Mouse (Mus musculus) myocyte (in vitro differentiated cells): Measurements from ENCODE around the gene Naaladl2. TPM values are rescaled to one million over a fixed set of nuclear protein-coding genes. Genes with fewer than 3 reads are reported as not detected.

Experiments used
- H3K27me3 ChIP-seq: one replicate; pipeline ENCODE4 v1.6.1; 2011; ENCODE audit not compliant: control insufficient read depth, insufficient read depth, insufficient read length
- H3K36me3 ChIP-seq: one replicate; pipeline ENCODE4 v1.6.1; 2011; ENCODE audit not compliant: control insufficient read depth, insufficient read depth
- H3K4me2 ChIP-seq: one replicate; pipeline ENCODE4 v1.6.1; 2011; ENCODE audit warnings: low read depth, control low read depth
- H3K4me3 ChIP-seq: one replicate; pipeline ENCODE4 v1.5.1; 2011; ENCODE audit warnings: mild to moderate bottlenecking, control low read depth, moderate library complexity
- H3K79me2 ChIP-seq: one replicate; pipeline ENCODE4 v1.6.1; 2011; ENCODE audit not compliant: control insufficient read depth, insufficient read depth
- H3ac ChIP-seq: one replicate; pipeline ENCODE4 v1.6.1; 2011; ENCODE audit not compliant: control insufficient read depth, insufficient read length
- CEBPB ChIP-seq: IDR thresholded peaks from 2 replicates; pipeline ENCODE4 v1.6.1; 2011; ENCODE audit warnings: mild to moderate bottlenecking, moderate library complexity; ENCODE audit not compliant: poor library complexity, insufficient read depth, severe bottlenecking
- E2F4 ChIP-seq: IDR thresholded peaks from one replicate; pipeline ENCODE4 v1.6.1; 2011; ENCODE audit warnings: mild to moderate bottlenecking, control low read depth, moderate library complexity; ENCODE audit not compliant: insufficient read depth
- MAX ChIP-seq: IDR thresholded peaks from one replicate; pipeline ENCODE4 v1.6.1; 2011; ENCODE audit warnings: low read depth, mild to moderate bottlenecking, control low read depth
- MYOD1 ChIP-seq, 3 experiments: IDR thresholded peaks; one replicate each; pipeline ENCODE4 v1.6.1; 2011; ENCODE audit warnings: control low read depth in 2 of 3, low read depth in 2 of 3, mild to moderate bottlenecking in 2 of 3, moderate library complexity in 1 of 3; ENCODE audit not compliant: insufficient read length in 2 of 3, control insufficient read depth in 1 of 3
- MYOG ChIP-seq, 3 experiments: IDR thresholded peaks; one replicate each; pipeline ENCODE4 v1.6.1; 2011; ENCODE audit warnings: control low read depth in 2 of 3, low read depth in 2 of 3, mild to moderate bottlenecking in 2 of 3; ENCODE audit not compliant: insufficient read length in 2 of 3, control insufficient read depth in 1 of 3, insufficient read depth in 1 of 3
- POLR2A ChIP-seq: IDR thresholded peaks from one replicate; pipeline ENCODE4 v1.6.1; 2011; ENCODE audit warnings: low read depth, mild to moderate bottlenecking, control low read depth, moderate library complexity; ENCODE audit not compliant: insufficient read length
- POLR2AphosphoS2 ChIP-seq: IDR thresholded peaks from one replicate; pipeline ENCODE4 v1.6.1; 2011; ENCODE audit warnings: low read depth, control low read depth; ENCODE audit not compliant: insufficient read length
- REST ChIP-seq: IDR thresholded peaks from one replicate; pipeline ENCODE4 v1.6.1; 2011; ENCODE audit warnings: mild to moderate bottlenecking, control low read depth, moderate library complexity; ENCODE audit not compliant: insufficient read depth, insufficient read length
- SRF ChIP-seq: IDR thresholded peaks from one replicate; pipeline ENCODE4 v1.6.1; 2011; ENCODE audit warnings: low read depth; ENCODE audit not compliant: control insufficient read depth, insufficient read length
- TCF12 ChIP-seq: IDR thresholded peaks from one replicate; pipeline ENCODE4 v1.6.1; 2011; ENCODE audit warnings: mild to moderate bottlenecking, control low read depth; ENCODE audit not compliant: poor library complexity, insufficient read depth, severe bottlenecking
- TCF3 ChIP-seq: IDR thresholded peaks from one replicate; pipeline ENCODE4 v1.6.1; 2011; ENCODE audit warnings: low read depth, control low read depth; ENCODE audit not compliant: insufficient read length
- USF1 ChIP-seq: IDR thresholded peaks from one replicate; pipeline ENCODE4 v1.6.1; 2011; ENCODE audit warnings: low read depth, mild to moderate bottlenecking, control low read depth, moderate library complexity
- polyA plus RNA-seq: library from polyadenylated mRNA; unstranded; fragments of >200 nt; fragmentation: generic; extraction: Trizol; gene quantifications from one replicate; pipeline ENCODE4 v1.2.1, GENCODE M21; 2012; ENCODE audit warnings: missing spikeins

The Naaladl2 gene
- polyA plus RNA-seq, 1 experiment = not detected

- Histone ChIP-seq H3K79me2 (no peaks in the 10 kb centered on the region), H3K27me3 (no peaks in the 10 kb centered on the region), H3K36me3 (no peaks in the 10 kb centered on the region), H3K4me3 (no peak overlapping the region), H3ac (no peak overlapping the region), H3K4me2 (no peak overlapping the region)
- TF ChIP-seq MYOD1 (IDR thresholded peaks at IDR 0.05; ENCODE audit: control insufficient read depth in 1 of 3, insufficient read length in 2 of 3, low read depth in 2 of 3) = no peak
- TF ChIP-seq POLR2A = no peak
- no peak for TF ChIP-seq POLR2AphosphoS2
- TF ChIP-seq MYOG (IDR thresholded peaks at IDR 0.05; ENCODE audit: control insufficient read depth in 1 of 3, insufficient read depth in 1 of 3, insufficient read length in 2 of 3, low read depth in 2 of 3) = no peak
- TF ChIP-seq SRF = no peak
- TF ChIP-seq TCF3 = no peak
- no peak for TF ChIP-seq E2F4
- TF ChIP-seq MAX = no peak
- TF ChIP-seq TCF12 = no peak
- TF ChIP-seq USF1 = no peak
- no peak for TF ChIP-seq CEBPB
- no peak for TF ChIP-seq REST
Observed at GRCm38 (mm10) chr3:24668052-24668916, 475.8 kb downstream of the Naaladl2 start.

- TF ChIP-seq E2F4 = no peak
- TF ChIP-seq POLR2AphosphoS2 = no peak
- no peak for TF ChIP-seq MYOG (IDR thresholded peaks at IDR 0.05; ENCODE audit: control insufficient read depth in 1 of 3, insufficient read depth in 1 of 3, insufficient read length in 2 of 3, low read depth in 2 of 3)
- peak; percentile 17; the same call in 1 of the 2 replicates for TF ChIP-seq CEBPB
- Histone ChIP-seq H3K36me3 (no peaks in the 10 kb centered on the region), H3K27me3 (no peaks in the 10 kb centered on the region)
Observed at GRCm38 (mm10) chr3:24665408-24665807, 478.7 kb downstream of the Naaladl2 start.

GRCm38 (mm10) chr3:24663749-24664148, 480.3 kb downstream of the Naaladl2 start:
- no peaks in the 10 kb centered on the region for H3K36me3 ChIP-seq
- H3K79me2 ChIP-seq = no peaks in the 10 kb centered on the region
- H3K4me2 ChIP-seq = no peak overlapping the region
- TF ChIP-seq SRF (no peak), E2F4 (no peak), REST (no peak), MAX (no peak)
- H3K27me3 ChIP-seq = no peaks in the 10 kb centered on the region
- no peak overlapping the region for H3K4me3 ChIP-seq
- no peak overlapping the region for H3ac ChIP-seq

More at GRCm38 (mm10) chr3:24665408-24665807, 478.7 kb downstream of the Naaladl2 start:
- Histone ChIP-seq H3K4me2 (no peak overlapping the region), H3K4me3 (no peak overlapping the region), H3K79me2 (no peaks in the 10 kb centered on the region), H3ac (no peak overlapping the region)

- no peak for TF ChIP-seq REST
- no peak for TF ChIP-seq USF1
- TF ChIP-seq MYOG (IDR thresholded peaks at IDR 0.05; ENCODE audit: control insufficient read depth in 1 of 3, insufficient read depth in 1 of 3, insufficient read length in 2 of 3, low read depth in 2 of 3) = no peak
- TF ChIP-seq TCF3 = no peak
- TF ChIP-seq CEBPB = no peak
- no peak for TF ChIP-seq TCF12
- TF ChIP-seq POLR2A = no peak
- no peak for TF ChIP-seq E2F4
- H3K27me3 ChIP-seq = no peaks in the 10 kb centered on the region
Observed at GRCm38 (mm10) chr3:24630032-24630431, 514.0 kb downstream of the Naaladl2 start.

GRCm38 (mm10) chr3:24605485-24605884, 538.6 kb downstream of the Naaladl2 start:
- no peak overlapping the region for H3K4me3 ChIP-seq
- H3K27me3 ChIP-seq = no peaks in the 10 kb centered on the region
- H3ac ChIP-seq = no peak overlapping the region
- TF ChIP-seq TCF3 = no peak
- TF ChIP-seq MYOD1 (IDR thresholded peaks at IDR 0.05; ENCODE audit: control insufficient read depth in 1 of 3, insufficient read length in 2 of 3, low read depth in 2 of 3) = no peak
- TF ChIP-seq SRF = no peak
- TF ChIP-seq CEBPB = no peak
- no peak for TF ChIP-seq TCF12
- TF ChIP-seq E2F4 = no peak
- TF ChIP-seq MAX = no peak
- no peak for TF ChIP-seq MYOG (IDR thresholded peaks at IDR 0.05; ENCODE audit: control insufficient read depth in 1 of 3, insufficient read depth in 1 of 3, insufficient read length in 2 of 3, low read depth in 2 of 3)
- TF ChIP-seq POLR2AphosphoS2 = no peak
- no peak for TF ChIP-seq POLR2A
- no peak for TF ChIP-seq REST
- TF ChIP-seq USF1 = no peak
- no peak overlapping the region for H3K4me2 ChIP-seq
- H3K36me3 ChIP-seq = no peaks in the 10 kb centered on the region
- no peaks in the 10 kb centered on the region for H3K79me2 ChIP-seq

More at GRCm38 (mm10) chr3:24630032-24630431, 514.0 kb downstream of the Naaladl2 start:
- Histone ChIP-seq H3ac (no peak overlapping the region), H3K4me2 (no peak overlapping the region), H3K36me3 (no peaks in the 10 kb centered on the region), H3K4me3 (no peak overlapping the region), H3K79me2 (no peaks in the 10 kb centered on the region)
